ENCODE assay signal across 14 mouse cellular contexts in genomic region chr4:141895772-141896171, GRCm38 (mm10). TPM values are rescaled to one million over a fixed set of nuclear protein-coding genes. Genes with fewer than 3 reads are reported as not detected.
DNase-seq lines count a peak whose midpoint lies in the region; ATAC-seq and TF ChIP-seq lines count a peak whose summit lies in the region.
"Had no signal": no experiment of that assay in that cellular context is flagged by ENCODE, and none has a peak within 500 bp of the region (broad histone marks: within the 10 kb centered on the region; RNA-seq: fewer than 3 reads in every experiment).

No protein-coding gene starts in this region.

- no peaks in the 10 kb centered on the region for H3K9me3 ChIP-seq in lung, embryonic 16.5 days (ENCODE audit: control insufficient read depth, low read length)
- H3K9me3 ChIP-seq: hindbrain, embryonic 12.5 days; limb, embryonic 10.5 days; liver, embryonic 15.5 days had no signal

- no peak for ATAC-seq in lung, embryonic 16.5 days (ENCODE audit: low read depth)
- peak; percentile 64 for ATAC-seq in granulocyte monocyte progenitor cell, adult 5-6 weeks (replicated peaks; ENCODE audit: poor library complexity, severe bottlenecking)

- WGBS in kidney, adult 2 months: 30% methylated on average over 12 of the region's 12 CpGs
- WGBS in lung, embryonic 16.5 days: 47% methylated on average over 12 of the region's 12 CpGs

- no peak overlapping the region for H3K27ac ChIP-seq in kidney, adult 2 months (ENCODE audit: insufficient read depth, low read depth, low read length)
- H3K27ac ChIP-seq in lung, embryonic 16.5 days (ENCODE audit: low read length): no peak overlapping the region
- H3K27ac ChIP-seq: hindbrain, embryonic 12.5 days; limb, embryonic 10.5 days; liver, embryonic 15.5 days had no signal

- H3K9ac ChIP-seq in lung, embryonic 16.5 days (ENCODE audit: low read length): peak overlapping the region; percentile 13; the same call in 1 of the 2 replicates
- H3K9ac ChIP-seq: hindbrain, embryonic 12.5 days; liver, embryonic 15.5 days had no signal

- H3K36me3 ChIP-seq in kidney, adult 2 months (ENCODE audit: control insufficient read depth, insufficient read depth, low read length): no peaks in the 10 kb centered on the region
- no peaks in the 10 kb centered on the region for H3K36me3 ChIP-seq in lung, embryonic 16.5 days (ENCODE audit: control insufficient read depth, insufficient read depth, low read length)
- H3K36me3 ChIP-seq: hindbrain, embryonic 12.5 days; limb, embryonic 10.5 days; liver, embryonic 15.5 days had no signal

- peak; percentile 21 for DNase-seq in kidney, adult 2 months
- DNase-seq in kidney, adult 18-20 months: no peak
- DNase-seq in lung, postnatal 4 days: no peak
- DNase-seq in right cerebral cortex, postnatal 14 days: peak; percentile 47
- DNase-seq in spleen, adult 18-20 months: no peak
- DNase-seq: adrenal gland, postnatal 14 days; thymus, adult 18-20 months had no signal

- H3K27me3 ChIP-seq in kidney, adult 2 months (replicated peaks; ENCODE audit: control insufficient read depth, insufficient read depth, low read length): no peaks in the 10 kb centered on the region
- H3K27me3 ChIP-seq in lung, embryonic 16.5 days (ENCODE audit: control insufficient read depth, insufficient read depth, low read depth, low read length): no peaks in the 10 kb centered on the region
- H3K27me3 ChIP-seq: hindbrain, embryonic 12.5 days had no signal

- no peak for TF ChIP-seq CTCF in kidney, adult 2 months (conservative IDR thresholded peaks at IDR 0.05; ENCODE audit: insufficient read depth, insufficient read length, low read depth, low read length)

- TF ChIP-seq POLR2A in kidney, adult 2 months (IDR thresholded peaks at IDR 0.05; ENCODE audit: low read depth, low read length): no peak

- no peaks in the 10 kb centered on the region for H3K4me1 ChIP-seq in kidney, adult 2 months (ENCODE audit: control insufficient read depth, insufficient read depth, low read length)
- peaks cover 15% of the 10 kb centered on the region for H3K4me1 ChIP-seq in lung, embryonic 16.5 days (replicated peaks; ENCODE audit: control insufficient read depth, insufficient read depth, low read length)

- no peak overlapping the region for H3K4me2 ChIP-seq in lung, embryonic 16.5 days (ENCODE audit: low read depth, low read length)
- H3K4me2 ChIP-seq: hindbrain, embryonic 12.5 days; liver, embryonic 15.5 days had no signal

- no peak overlapping the region for H3K4me3 ChIP-seq in kidney, adult 2 months (ENCODE audit: insufficient read depth, low read depth, low read length)
- no peak overlapping the region for H3K4me3 ChIP-seq in lung, embryonic 16.5 days (ENCODE audit: low read length)
- H3K4me3 ChIP-seq: hindbrain, embryonic 12.5 days; limb, embryonic 10.5 days; liver, embryonic 15.5 days had no signal

RNA-seq across cellular contexts. Expression of gene Efhd2, which starts 21.1 kb away (rescaled TPM):
- polyA plus RNA-seq in kidney, adult 2 months (2012; rRNA removed): 36.3 and 41.0 TPM in 2 replicates
- 97.5 and 98.0 TPM in 2 replicates for polyA plus RNA-seq in lung, embryonic 16.5 days (2015; fragmentation: Nextera tagmentation; extraction: Ambion mirVana)
- total RNA-seq in granulocyte monocyte progenitor cell, adult 5-6 weeks (2014; fragmentation: Nextera tagmentation): 50.2 and 58.8 TPM in 2 replicates
- 53.7 and 72.7 TPM in 2 replicates for total RNA-seq in granulocyte monocyte progenitor cell, adult 5-6 weeks (2017)

RNA-seq across cellular contexts. Expression of gene Ctrc, which starts 49.6 kb away (rescaled TPM):
- polyA plus RNA-seq in kidney, adult 2 months (2012; rRNA removed): 0.10 TPM in 1 of 2 replicates, not detected in the other
- not detected in 2 replicates for polyA plus RNA-seq in lung, embryonic 16.5 days (2015; fragmentation: Nextera tagmentation; extraction: Ambion mirVana)
- not detected in 2 replicates for total RNA-seq in granulocyte monocyte progenitor cell, adult 5-6 weeks (2014; fragmentation: Nextera tagmentation)
- total RNA-seq in granulocyte monocyte progenitor cell, adult 5-6 weeks (2017): not detected in 2 replicates
- total RNA-seq: adrenal gland, postnatal 14 days; midbrain, postnatal 0 days had no signal
- polyA plus RNA-seq: hindbrain, embryonic 12.5 days; limb, embryonic 10.5 days; liver, embryonic 15.5 days; midbrain, postnatal 0 days; neural tube, embryonic 14.5 days had no signal

Comparison
In these comparisons a context has a peak if more than half of its experiments do, and no peak if none do; other contexts are left out.
1. DNase-seq: peak in kidney, adult 2 months (single experiment) and right cerebral cortex, postnatal 14 days (single experiment); none in kidney, adult 18-20 months (single experiment), lung, postnatal 4 days (0 of 2) and spleen, adult 18-20 months (0 of 2).